Mouse (Mus musculus) heart, adult 2 months (tissue): Measurements from ENCODE around the gene Lactb. TPM values are rescaled to one million over a fixed set of nuclear protein-coding genes. Genes with fewer than 3 reads are reported as not detected.

ENCODE experiments used
- DNase-seq, 2 experiments: peaks; one replicate each; pipeline ENCODE4 v3.0.0; 2021
- H3K27ac ChIP-seq: fragments of 200-600 bp; 2 replicates; pipeline ENCODE4 v1.8.1; 2022
- H3K27me3 ChIP-seq: fragments of 200-500 bp; 2 replicates; pipeline ENCODE4 v1.6.1; 2012; ENCODE audit warnings: mild to moderate bottlenecking, low read length, inconsistent platforms, mixed read lengths; ENCODE audit not compliant: control insufficient read depth, insufficient read depth
- H3K36me3 ChIP-seq: fragments of 200-500 bp; 2 replicates; pipeline ENCODE4 v1.6.1; 2012; ENCODE audit warnings: low read length, inconsistent platforms; ENCODE audit not compliant: control insufficient read depth, insufficient read depth
- H3K4me1 ChIP-seq: fragments of 200-500 bp; 2 replicates; pipeline ENCODE4 v1.6.1; 2011; ENCODE audit warnings: low read length; ENCODE audit not compliant: control insufficient read depth, insufficient read depth
- H3K4me3 ChIP-seq: fragments of 200-600 bp; 2 replicates; pipeline ENCODE4 v1.8.1; 2022
- H3K79me2 ChIP-seq: fragments of 200-500 bp; replicated peaks from 2 replicates; pipeline ENCODE4 v1.6.1; 2012; ENCODE audit warnings: mild to moderate bottlenecking, inconsistent platforms, low read length, moderate library complexity, mixed read lengths; ENCODE audit not compliant: control insufficient read depth, insufficient read depth
- H3K9ac ChIP-seq: fragments of 200-500 bp; 2 replicates; pipeline ENCODE4 v1.6.1; 2012; ENCODE audit warnings: low read depth, mild to moderate bottlenecking, control low read depth, inconsistent platforms, low read length, mixed read lengths
- CTCF ChIP-seq: fragments of 200-600 bp; IDR thresholded peaks from 2 replicates; pipeline ENCODE4 v1.8.1; 2022; ENCODE audit warnings: antibody characterized with exemption, mild to moderate bottlenecking, moderate library complexity
- EP300 ChIP-seq: fragments of 200-500 bp; IDR thresholded peaks from 2 replicates; pipeline ENCODE4 v1.6.1; 2011; ENCODE audit warnings: low read depth, low read length, control low read depth; ENCODE audit not compliant: insufficient read depth
- POLR2A ChIP-seq: fragments of 200-500 bp; IDR thresholded peaks from 2 replicates; pipeline ENCODE4 v1.6.1; 2011; ENCODE audit warnings: mild to moderate bottlenecking, low read depth, low read length, control low read depth; ENCODE audit not compliant: insufficient read depth
- WGBS: fragments of 180-500 bp; shearing (Covaris S2); methylation state at CpG from one replicate; pipeline ENCODE4 v1.1.7; 2018; 5-methylcytosine and 5-hydroxymethylcytosine counted together
- intact Hi-C: fragments of 180-260 bp; cut with DNase I; formaldehyde crosslinking; loops from one replicate; pipeline ENCODE4 v1.15.1; 2025
- polyA plus RNA-seq: library from polyadenylated mRNA; depleted of rRNA; stranded (reverse); fragments of >200 nt; gene quantifications from 2 replicates; pipeline ENCODE4 v1.2.3, GENCODE M21; 2012
- total RNA-seq, 2 experiments: library from RNA; stranded (reverse); gene quantifications; 2 replicates each; pipeline ENCODE4 v1.2.3; 2021

Lactb gene
- total and polyA plus RNA-seq, 3 experiments: 6.8 to 20.6 (median 20.4) TPM

DNA sequence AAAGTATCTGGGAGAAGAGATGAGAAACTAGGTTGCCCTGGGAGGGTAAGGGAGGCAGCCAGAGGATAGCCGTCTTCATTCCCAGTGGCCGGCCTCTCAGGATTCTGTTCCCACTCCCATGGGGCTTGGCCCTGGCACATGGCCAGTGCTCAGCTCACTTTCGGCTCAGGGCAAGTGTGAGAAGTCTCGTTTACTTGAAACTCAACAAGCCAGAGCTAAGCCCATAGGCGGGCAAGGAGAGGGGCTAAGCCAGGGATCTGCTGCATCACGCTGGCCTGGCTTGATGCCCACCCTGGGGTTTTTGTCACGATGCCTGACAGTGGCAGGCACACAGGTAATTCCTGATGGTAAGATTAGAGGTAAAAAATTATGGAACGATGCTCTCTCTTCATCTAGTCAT lies 37.8 kb downstream of the Lactb start:
- TF ChIP-seq EP300 (no peak), POLR2A (no peak), CTCF (no peak)
- no peak overlapping the region for H3K27ac ChIP-seq

DNA sequence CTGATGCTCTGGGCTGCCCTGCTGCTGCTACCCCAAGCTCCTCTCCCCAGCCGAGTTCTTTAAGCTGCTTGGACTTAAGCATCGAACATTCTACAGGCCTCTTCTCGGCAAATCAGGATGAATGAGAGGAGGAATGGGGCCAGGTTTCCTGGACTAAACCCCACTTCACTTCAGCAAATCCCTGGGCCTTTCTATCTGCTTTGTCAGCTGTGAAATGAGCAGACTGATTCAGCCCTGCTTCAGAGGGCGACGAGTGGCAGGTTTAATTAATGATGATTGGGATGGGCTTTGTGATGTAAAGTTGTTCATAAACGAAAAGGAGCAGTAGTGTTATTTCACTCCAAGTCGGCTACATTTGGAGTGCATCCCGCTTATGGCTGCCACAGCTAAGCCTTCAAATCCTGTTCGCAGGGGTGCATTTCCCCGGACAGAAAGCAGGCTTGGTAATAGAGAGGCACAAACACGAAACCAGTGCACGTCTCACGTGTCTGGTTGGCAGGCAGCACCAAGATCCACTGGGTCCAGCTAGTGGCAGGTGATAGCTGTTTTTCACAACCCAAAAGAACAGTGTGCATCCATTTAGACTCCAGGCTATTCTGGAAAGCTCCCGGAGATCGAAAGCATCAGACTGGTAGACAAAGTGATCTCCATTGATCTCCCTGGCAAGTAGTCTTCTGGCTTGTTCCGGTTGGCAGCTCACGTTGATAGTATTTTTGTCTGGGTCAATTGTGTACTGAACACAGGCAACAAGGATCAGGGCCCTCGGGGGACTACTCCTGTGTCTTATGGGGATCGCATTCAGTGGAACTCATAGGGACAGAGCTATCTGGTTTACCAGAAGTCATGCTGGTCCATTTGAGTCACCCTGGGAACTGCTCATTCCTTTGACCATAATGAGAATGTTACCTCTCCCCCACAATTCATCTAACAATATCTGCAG lies 41.1 kb downstream of the Lactb start:
- Histone ChIP-seq H3K79me2 (no peaks in the 10 kb centered on the region), H3K36me3 (no peaks in the 10 kb centered on the region), H3K4me1 (no peaks in the 10 kb centered on the region; the same call in 1 of the 2 replicates), H3K4me3 (no peak overlapping the region), H3K9ac (no peak overlapping the region), H3K27ac (no peak overlapping the region), H3K27me3 (no peaks in the 10 kb centered on the region)
- TF ChIP-seq EP300 (no peak), POLR2A (no peak), CTCF (no peak)
- no peak for DNase-seq
- intact Hi-C loops: no loop called here
- WGBS: 78% methylated on average over 19 of the region's 19 CpGs

More for the DNA sequence above, 37.8 kb downstream of the Lactb start:
- Histone ChIP-seq H3K36me3 (no peaks in the 10 kb centered on the region), H3K27me3 (no peaks in the 10 kb centered on the region), H3K4me3 (no peak overlapping the region), H3K4me1 (no peaks in the 10 kb centered on the region; the same call in 1 of the 2 replicates), H3K79me2 (no peaks in the 10 kb centered on the region), H3K9ac (no peak overlapping the region)
- DNase-seq: peak; percentile 35 to 51
- intact Hi-C loops: loop anchor here (5.0 kb wide), 2 partner anchors 80 to 105 kb away; partner anchors contain the start of gene Aph1c
- WGBS: 46% methylated on average over 8 of the region's 8 CpGs

DNA sequence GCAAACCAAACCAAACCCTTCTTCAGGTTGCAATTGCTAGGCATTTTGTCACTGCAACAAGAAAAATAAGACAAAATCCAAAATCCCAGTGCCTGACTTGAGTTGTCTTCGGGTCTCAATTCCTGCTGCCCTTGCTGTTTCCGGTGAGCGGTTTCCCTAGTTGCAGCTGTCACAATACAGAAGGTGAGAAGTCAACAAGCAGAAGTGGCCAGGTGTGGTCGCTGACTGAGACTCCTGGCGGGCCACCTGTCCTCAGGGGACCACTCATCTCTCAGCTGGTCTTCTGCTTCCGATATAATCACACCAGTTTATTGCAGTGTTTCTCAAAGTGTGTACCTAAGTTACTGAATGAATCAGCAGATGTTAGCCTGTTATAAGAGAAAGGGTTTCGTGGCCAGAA lies 44.9 kb downstream of the Lactb start:
- 0 out of 2 replicates have a peak, but pooled peaks cover 2% of the 10 kb centered on the region for H3K27me3 ChIP-seq
- intact Hi-C loops: no loop called here
- H3K79me2 ChIP-seq: no peaks in the 10 kb centered on the region
- no peak overlapping the region for H3K9ac ChIP-seq
- no peaks in the 10 kb centered on the region for H3K36me3 ChIP-seq
- no peaks in the 10 kb centered on the region for H3K4me1 ChIP-seq
- H3K4me3 ChIP-seq: no peak overlapping the region
- no peak overlapping the region for H3K27ac ChIP-seq
- no peak for TF ChIP-seq CTCF
- no peak for TF ChIP-seq POLR2A
- TF ChIP-seq EP300: no peak
- WGBS: 64% methylated on average over 7 of the region's 7 CpGs
- no peak for DNase-seq

DNA sequence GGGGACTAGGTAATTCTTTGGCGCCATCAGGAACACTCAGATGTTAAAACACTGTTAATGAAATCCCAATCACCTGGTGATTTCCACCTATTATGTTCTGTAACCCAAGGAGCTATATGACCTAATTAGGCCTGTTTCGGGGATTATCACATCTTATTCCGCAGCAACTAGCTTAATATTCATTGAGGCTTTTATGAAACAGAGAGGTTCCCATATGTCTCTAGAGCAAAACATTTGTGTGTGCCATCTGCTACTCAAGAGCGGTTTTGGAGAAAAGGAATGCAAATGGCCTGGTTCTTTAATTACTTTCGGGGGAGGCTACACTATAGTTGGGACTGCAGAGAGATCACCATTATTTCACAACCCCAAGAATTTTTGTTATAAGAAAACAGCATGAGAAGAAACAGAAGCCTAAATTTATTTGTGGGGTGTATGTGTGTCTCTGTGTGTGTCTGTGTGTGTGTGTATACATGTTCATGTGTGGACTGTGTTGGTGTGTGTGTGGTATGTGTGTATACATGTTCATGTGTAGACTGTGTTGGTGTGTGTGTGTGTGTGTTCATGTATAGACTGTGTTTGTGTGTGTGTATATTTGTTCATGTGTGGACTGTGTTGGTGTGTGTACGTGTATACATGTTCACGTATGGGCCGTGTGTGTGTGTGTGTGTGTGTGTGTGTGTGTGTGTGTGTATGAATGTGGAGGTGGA lies 47.4 kb downstream of the Lactb start:
- TF ChIP-seq EP300 (no peak), CTCF (no peak), POLR2A (no peak)
- no peaks in the 10 kb centered on the region for H3K79me2 ChIP-seq
- 95% methylated on average over 8 of the region's 8 CpGs for WGBS

DNA sequence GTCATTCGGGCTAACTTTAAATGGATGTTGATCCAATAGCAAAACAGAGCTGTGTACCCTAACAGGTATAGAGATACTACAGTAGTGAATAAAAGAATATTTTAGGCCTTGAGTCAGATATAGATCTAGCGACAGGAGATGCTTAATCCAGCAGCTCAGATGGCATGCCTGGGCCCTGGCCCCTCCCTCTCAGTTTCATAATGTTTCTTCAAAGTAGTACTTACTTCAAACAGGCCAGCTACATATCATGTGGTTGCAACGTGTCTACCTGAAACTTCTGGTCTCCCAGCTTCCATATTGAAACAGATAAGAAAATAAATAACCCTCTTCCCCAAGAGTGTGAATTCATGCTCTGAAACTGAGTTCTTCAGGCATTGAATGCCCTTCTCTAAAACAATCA lies 49.4 kb downstream of the Lactb start:
- TF ChIP-seq POLR2A (no peak), CTCF (no peak), EP300 (no peak)
- no peak overlapping the region for H3K4me3 ChIP-seq
- no peak overlapping the region for H3K9ac ChIP-seq
- no peak overlapping the region for H3K27ac ChIP-seq
- intact Hi-C loops: no loop called here
- no peaks in the 10 kb centered on the region for H3K79me2 ChIP-seq
- H3K4me1 ChIP-seq: no peaks in the 10 kb centered on the region
- H3K36me3 ChIP-seq: no peaks in the 10 kb centered on the region
- 72% methylated on average over 3 of the region's 3 CpGs for WGBS
- H3K27me3 ChIP-seq: 0 out of 2 replicates have a peak, but pooled peaks cover 3% of the 10 kb centered on the region
- DNase-seq: no peak

More for the DNA sequence above, 47.4 kb downstream of the Lactb start:
- DNase-seq: no peak
- H3K9ac ChIP-seq: no peak overlapping the region
- no peak overlapping the region for H3K27ac ChIP-seq
- intact Hi-C loops: no loop called here
- H3K27me3 ChIP-seq: 0 out of 2 replicates have a peak, but pooled peaks cover 2% of the 10 kb centered on the region
- H3K4me3 ChIP-seq: no peak overlapping the region
- H3K36me3 ChIP-seq: no peaks in the 10 kb centered on the region
- H3K4me1 ChIP-seq: no peaks in the 10 kb centered on the region
